Mouse (Mus musculus) C2C12 (cell line): ENCODE results near the gene Tmem30c. TPM values are rescaled to one million over a fixed set of nuclear protein-coding genes. Genes with fewer than 3 reads are reported as not detected.

Source experiments
- H3K27me3 ChIP-seq: one replicate; pipeline ENCODE4 v1.6.1; 2011; ENCODE audit not compliant: control insufficient read depth, insufficient read depth, insufficient read length
- H3K36me3 ChIP-seq: one replicate; pipeline ENCODE4 v1.6.1; 2011; ENCODE audit not compliant: control insufficient read depth, insufficient read depth
- H3K4me3 ChIP-seq: one replicate; pipeline ENCODE4 v1.5.1; 2011; ENCODE audit warnings: mild to moderate bottlenecking, control low read depth; ENCODE audit not compliant: poor library complexity, insufficient read depth, severe bottlenecking
- H3K79me2 ChIP-seq: one replicate; pipeline ENCODE4 v1.6.1; 2011; ENCODE audit not compliant: control insufficient read depth, insufficient read depth
- H3K79me3 ChIP-seq: one replicate; pipeline ENCODE4 v1.6.1; 2011; ENCODE audit warnings: low read depth, control low read depth
- H3ac ChIP-seq: one replicate; pipeline ENCODE3; 2011; ENCODE audit warnings: low read depth; ENCODE audit not compliant: control insufficient read depth, insufficient read length
- CEBPB ChIP-seq: IDR thresholded peaks from one replicate; pipeline ENCODE4 v1.6.1; 2011; ENCODE audit warnings: low read depth, mild to moderate bottlenecking, control low read depth, moderate library complexity
- CTCF ChIP-seq: IDR thresholded peaks from one replicate; pipeline ENCODE4 v1.5.1; 2011; ENCODE audit not compliant: control insufficient read depth, insufficient read depth, insufficient read length
- FOSL1 ChIP-seq: IDR thresholded peaks from one replicate; pipeline ENCODE4 v1.8.0; 2011; ENCODE audit warnings: mild to moderate bottlenecking, low read length; ENCODE audit not compliant: poor library complexity, insufficient read depth, severe bottlenecking
- MAX ChIP-seq: IDR thresholded peaks from one replicate; pipeline ENCODE4 v1.6.1; 2011; ENCODE audit warnings: mild to moderate bottlenecking, control low read depth
- MYOD1 ChIP-seq: IDR thresholded peaks from one replicate; pipeline ENCODE4 v1.6.1; 2011; ENCODE audit warnings: low read depth; ENCODE audit not compliant: control insufficient read depth, insufficient read length
- MYOG ChIP-seq: IDR thresholded peaks from one replicate; pipeline ENCODE4 v1.6.1; 2011; ENCODE audit not compliant: control insufficient read depth, insufficient read length; ENCODE audit errors: extremely low read depth
- USF1 ChIP-seq: IDR thresholded peaks from one replicate; pipeline ENCODE4 v1.6.1; 2011; ENCODE audit warnings: low read depth, mild to moderate bottlenecking, control low read depth, moderate library complexity
- polyA plus RNA-seq: library from polyadenylated mRNA; unstranded; fragments of >200 nt; fragmentation: generic; extraction: Trizol; gene quantifications from one replicate; pipeline ENCODE4 v1.2.1, GENCODE M21; 2012; ENCODE audit warnings: missing spikeins

The Tmem30c gene
- polyA plus RNA-seq, 1 experiment: not detected

GRCm38 (mm10) chr16:57269751-57270150 lies 22.9 kb downstream of the Tmem30c start:
- no peak overlapping the region for H3K4me3 ChIP-seq
- TF ChIP-seq USF1 (no peak), MAX (no peak), FOSL1 (no peak), CTCF (no peak), MYOD1 (no peak), MYOG (no peak), CEBPB (no peak)

GRCm38 (mm10) chr16:57268058-57268841 lies 24.4 kb downstream of the Tmem30c start:
- Histone ChIP-seq H3K36me3 (no peaks in the 10 kb centered on the region), H3ac (no peak overlapping the region), H3K79me2 (no peaks in the 10 kb centered on the region), H3K4me3 (no peak overlapping the region), H3K27me3 (no peaks in the 10 kb centered on the region), H3K79me3 (no peaks in the 10 kb centered on the region)
- TF ChIP-seq USF1: no peak
- no peak for TF ChIP-seq FOSL1
- TF ChIP-seq MAX: no peak
- no peak for TF ChIP-seq MYOD1
- no peak for TF ChIP-seq MYOG
- TF ChIP-seq CTCF: no peak
- no peak for TF ChIP-seq CEBPB

More at GRCm38 (mm10) chr16:57269751-57270150, 22.9 kb downstream of the Tmem30c start:
- Histone ChIP-seq H3K27me3 (no peaks in the 10 kb centered on the region), H3K79me2 (no peaks in the 10 kb centered on the region), H3K36me3 (no peaks in the 10 kb centered on the region), H3K79me3 (no peaks in the 10 kb centered on the region), H3ac (no peak overlapping the region)

- H3K79me2 ChIP-seq: no peaks in the 10 kb centered on the region
- TF ChIP-seq MYOD1 (no peak), CTCF (no peak), MAX (no peak), MYOG (no peak), CEBPB (no peak), USF1 (no peak), FOSL1 (no peak)
- H3K4me3 ChIP-seq: no peak overlapping the region
- H3K27me3 ChIP-seq: no peaks in the 10 kb centered on the region
- H3ac ChIP-seq: no peak overlapping the region
- H3K36me3 ChIP-seq: no peaks in the 10 kb centered on the region
- no peaks in the 10 kb centered on the region for H3K79me3 ChIP-seq
These were observed 25.6 kb downstream of the Tmem30c start for GRCm38 (mm10) chr16:57267068-57267467.

- H3ac ChIP-seq: no peak overlapping the region
- no peaks in the 10 kb centered on the region for H3K79me3 ChIP-seq
- no peaks in the 10 kb centered on the region for H3K36me3 ChIP-seq
- no peak for TF ChIP-seq FOSL1
- no peak for TF ChIP-seq MAX
- no peak for TF ChIP-seq CTCF
- no peak for TF ChIP-seq MYOG
- TF ChIP-seq USF1: no peak
- no peak for TF ChIP-seq CEBPB
- no peak for TF ChIP-seq MYOD1
- no peaks in the 10 kb centered on the region for H3K79me2 ChIP-seq
- no peaks in the 10 kb centered on the region for H3K27me3 ChIP-seq
- H3K4me3 ChIP-seq: no peak overlapping the region
These were observed 32.5 kb downstream of the Tmem30c start for GRCm38 (mm10) chr16:57260152-57260551.

- Histone ChIP-seq H3K27me3 (no peaks in the 10 kb centered on the region), H3ac (no peak overlapping the region), H3K79me3 (no peaks in the 10 kb centered on the region), H3K79me2 (no peaks in the 10 kb centered on the region), H3K36me3 (no peaks in the 10 kb centered on the region), H3K4me3 (no peak overlapping the region)
- no peak for TF ChIP-seq MYOG
- TF ChIP-seq CEBPB: no peak
- no peak for TF ChIP-seq CTCF
- TF ChIP-seq MYOD1: no peak
- TF ChIP-seq FOSL1: no peak
- TF ChIP-seq USF1: no peak
- TF ChIP-seq MAX: no peak
These were observed 33.1 kb downstream of the Tmem30c start for GRCm38 (mm10) chr16:57259356-57260083.
